Comparison of ENCODE assay signal across 8 mouse cellular contexts in genomic region chr10:127748847-127749612, GRCm38 (mm10). TPM values are rescaled to one million over a fixed set of nuclear protein-coding genes. Genes with fewer than 3 reads are reported as not detected.
DNase-seq lines count a peak whose midpoint lies in the region; ATAC-seq and TF ChIP-seq lines count a peak whose summit lies in the region.

No protein-coding gene starts in this region.

- no peak overlapping the region for H3K4me2 ChIP-seq in forebrain, embryonic 11.5 days (ENCODE audit: low read depth, low read length, severe bottlenecking)
- H3K4me2 ChIP-seq in lung, embryonic 16.5 days (ENCODE audit: low read depth, low read length): peak overlapping the region; percentile 24
- no peak overlapping the region for H3K4me2 ChIP-seq in forebrain, embryonic 12.5 days

- 0 out of 2 replicates have a peak, but pooled peaks have one; percentile 29 for TF ChIP-seq POLR2A in heart, adult 2 months (IDR thresholded peaks at IDR 0.05; ENCODE audit: insufficient read depth, low read depth, low read length)

- peaks cover 20% of the 10 kb centered on the region for H3K4me1 ChIP-seq in forebrain, embryonic 10.5 days
- no peaks in the 10 kb centered on the region for H3K4me1 ChIP-seq in forebrain, embryonic 11.5 days (replicated peaks; ENCODE audit: control insufficient read depth, insufficient read depth, low read length)
- peaks cover 2% of the 10 kb centered on the region; the same call in 1 of the 2 replicates for H3K4me1 ChIP-seq in heart, adult 2 months (ENCODE audit: control insufficient read depth, insufficient read depth, low read length)
- no peaks in the 10 kb centered on the region for H3K4me1 ChIP-seq in lung, embryonic 16.5 days (replicated peaks; ENCODE audit: control insufficient read depth, insufficient read depth, low read length)
- H3K4me1 ChIP-seq in forebrain, embryonic 12.5 days: peaks cover 10% of the 10 kb centered on the region; the same call in 1 of the 2 replicates

- no peak for TF ChIP-seq CTCF in heart, adult 2 months (IDR thresholded peaks at IDR 0.05)

- H3K79me2 ChIP-seq in heart, adult 2 months (replicated peaks; ENCODE audit: control insufficient read depth, insufficient read depth, low read length): peaks cover under 1% of the 10 kb centered on the region; the same call in 1 of the 2 replicates

- no peaks in the 10 kb centered on the region; the same call in 1 of the 2 replicates for H3K27me3 ChIP-seq in forebrain, embryonic 10.5 days (ENCODE audit: poor library complexity, severe bottlenecking)
- H3K27me3 ChIP-seq in forebrain, embryonic 11.5 days (ENCODE audit: control insufficient read depth, insufficient read depth, low read length): no peaks in the 10 kb centered on the region
- no peaks in the 10 kb centered on the region for H3K27me3 ChIP-seq in heart, adult 2 months (ENCODE audit: control insufficient read depth, insufficient read depth, low read length)
- no peaks in the 10 kb centered on the region for H3K27me3 ChIP-seq in lung, embryonic 16.5 days (ENCODE audit: control insufficient read depth, insufficient read depth, low read depth, low read length)
- H3K27me3 ChIP-seq in forebrain, embryonic 12.5 days: no peaks in the 10 kb centered on the region

- no peak for DNase-seq in forebrain, embryonic 10.5 days (ENCODE audit: extremely low spot score, low spot score)
- no peak for DNase-seq in forebrain, embryonic 11.5 days (ENCODE audit: low spot score)
- DNase-seq in heart, adult 2 months: peak; percentile 57 to 62
- peak; percentile 78 for DNase-seq in kidney, adult 9 months
- no peak for DNase-seq in B cell, adult 2 months
- no peak for DNase-seq in cerebellum, adult 9-10 months

- H3K4me3 ChIP-seq in forebrain, embryonic 10.5 days: no peak overlapping the region
- H3K4me3 ChIP-seq in forebrain, embryonic 11.5 days (ENCODE audit: low read depth, low read length): no peak overlapping the region
- H3K4me3 ChIP-seq in heart, adult 2 months: peak overlapping the region; percentile 54
- H3K4me3 ChIP-seq in lung, embryonic 16.5 days (ENCODE audit: low read length): peak overlapping the region; percentile 39
- no peak overlapping the region for H3K4me3 ChIP-seq in forebrain, embryonic 12.5 days (replicated peaks)

- peaks cover 54% of the 10 kb centered on the region for H3K36me3 ChIP-seq in forebrain, embryonic 10.5 days (replicated peaks)
- H3K36me3 ChIP-seq in forebrain, embryonic 11.5 days (ENCODE audit: control insufficient read depth, insufficient read depth, low read length): peaks cover 7% of the 10 kb centered on the region; the same call in 1 of the 2 replicates
- H3K36me3 ChIP-seq in heart, adult 2 months (ENCODE audit: control insufficient read depth, insufficient read depth, low read length): no peaks in the 10 kb centered on the region
- H3K36me3 ChIP-seq in lung, embryonic 16.5 days (ENCODE audit: control insufficient read depth, insufficient read depth, low read length): peaks cover 24% of the 10 kb centered on the region
- H3K36me3 ChIP-seq in forebrain, embryonic 12.5 days (replicated peaks): peaks cover 45% of the 10 kb centered on the region

- intact Hi-C loops in heart, adult 2 months (cut with DNase I): no loop called here

- ATAC-seq in forebrain, embryonic 11.5 days (replicated peaks; ENCODE audit: low FRiP score): no peak
- peak; percentile 77 for ATAC-seq in lung, embryonic 16.5 days (ENCODE audit: low read depth)
- no peak for ATAC-seq in forebrain, embryonic 12.5 days (ENCODE audit: low FRiP score)

- H3K9me3 ChIP-seq in forebrain, embryonic 10.5 days: no peaks in the 10 kb centered on the region
- no peaks in the 10 kb centered on the region for H3K9me3 ChIP-seq in forebrain, embryonic 11.5 days (ENCODE audit: control insufficient read depth, low read length)
- no peaks in the 10 kb centered on the region for H3K9me3 ChIP-seq in lung, embryonic 16.5 days (ENCODE audit: control insufficient read depth, low read length)
- no peaks in the 10 kb centered on the region for H3K9me3 ChIP-seq in forebrain, embryonic 12.5 days

- TF ChIP-seq EP300 in heart, adult 2 months (IDR thresholded peaks at IDR 0.05; ENCODE audit: insufficient read depth, low read depth, low read length): 0 out of 2 replicates have a peak, but pooled peaks have one; percentile 13

- 23% methylated on average over 8 of the region's 8 CpGs for WGBS in forebrain, embryonic 10.5 days
- WGBS in forebrain, embryonic 11.5 days: 18% methylated on average over 8 of the region's 8 CpGs
- WGBS in heart, adult 2 months: 12% methylated on average over 8 of the region's 8 CpGs
- 13% methylated on average over 8 of the region's 8 CpGs for WGBS in lung, embryonic 16.5 days
- WGBS in forebrain, embryonic 12.5 days: 27% methylated on average over 7 of the region's 8 CpGs

- no peak overlapping the region for H3K9ac ChIP-seq in forebrain, embryonic 11.5 days (ENCODE audit: low read length)
- no peak overlapping the region for H3K9ac ChIP-seq in heart, adult 2 months (ENCODE audit: low read depth, low read length)
- H3K9ac ChIP-seq in lung, embryonic 16.5 days (ENCODE audit: low read length): no peak overlapping the region
- no peak overlapping the region for H3K9ac ChIP-seq in forebrain, embryonic 12.5 days

- 0 out of 2 replicates have a peak overlapping the region, but pooled peaks have one; percentile 20 for H3K27ac ChIP-seq in forebrain, embryonic 10.5 days
- no peak overlapping the region for H3K27ac ChIP-seq in forebrain, embryonic 11.5 days (ENCODE audit: low read depth, low read length)
- H3K27ac ChIP-seq in heart, adult 2 months: peak overlapping the region; percentile 48
- peak overlapping the region; percentile 42 for H3K27ac ChIP-seq in lung, embryonic 16.5 days (ENCODE audit: low read length)
- no peak overlapping the region for H3K27ac ChIP-seq in forebrain, embryonic 12.5 days

RNA-seq across cellular contexts. Expression of gene Gpr182, which starts 2.5 kb away (rescaled TPM):
- polyA plus RNA-seq in forebrain, embryonic 10.5 days (2016; fragmentation: Nextera tagmentation; extraction: Ambion mirVana): 0.30 and 0.44 TPM in 2 replicates
- 0.43 and 0.45 TPM in 2 replicates for polyA plus RNA-seq in forebrain, embryonic 11.5 days (2014; fragmentation: Nextera tagmentation; extraction: Ambion mirVana)
- total RNA-seq in heart, adult 2 months (2021): 1 to 10 TPM; 2.6 to 3.9 TPM
- polyA plus RNA-seq in heart, adult 2 months (2012; rRNA removed): 7.7 and 8.6 TPM in 2 replicates
- polyA plus RNA-seq in lung, embryonic 16.5 days (2015; fragmentation: Nextera tagmentation; extraction: Ambion mirVana): 16.4 and 17.3 TPM in 2 replicates
- polyA plus RNA-seq in forebrain, embryonic 12.5 days (2016; fragmentation: Nextera tagmentation; extraction: Ambion mirVana): 0.28 and 0.42 TPM in 2 replicates

RNA-seq across cellular contexts. Expression of gene Zbtb39, which starts 9.7 kb away (rescaled TPM):
- 4.4 and 5.3 TPM in 2 replicates for polyA plus RNA-seq in forebrain, embryonic 10.5 days (2016; fragmentation: Nextera tagmentation; extraction: Ambion mirVana)
- 7.3 and 7.6 TPM in 2 replicates for polyA plus RNA-seq in forebrain, embryonic 11.5 days (2014; fragmentation: Nextera tagmentation; extraction: Ambion mirVana)
- total RNA-seq in heart, adult 2 months (2021): 1 to 10 TPM; 7.7 to 7.8 TPM
- 4.3 and 6.3 TPM in 2 replicates for polyA plus RNA-seq in heart, adult 2 months (2012; rRNA removed)
- 2.3 and 2.6 TPM in 2 replicates for polyA plus RNA-seq in lung, embryonic 16.5 days (2015; fragmentation: Nextera tagmentation; extraction: Ambion mirVana)
- polyA plus RNA-seq in forebrain, embryonic 12.5 days (2016; fragmentation: Nextera tagmentation; extraction: Ambion mirVana): 5.2 and 6.2 TPM in 2 replicates

RNA-seq across cellular contexts. Expression of gene Rdh1, which starts 10.5 kb away (rescaled TPM):
- not detected in 2 replicates for polyA plus RNA-seq in forebrain, embryonic 10.5 days (2016; fragmentation: Nextera tagmentation; extraction: Ambion mirVana)
- polyA plus RNA-seq in forebrain, embryonic 11.5 days (2014; fragmentation: Nextera tagmentation; extraction: Ambion mirVana): not detected in 2 replicates
- under 1 TPM in 1 of 2 experiments, not detected in 1; 0.05 TPM for total RNA-seq in heart, adult 2 months (2021)
- 0.04 TPM in 1 of 2 replicates, not detected in the other for polyA plus RNA-seq in heart, adult 2 months (2012; rRNA removed)
- polyA plus RNA-seq in lung, embryonic 16.5 days (2015; fragmentation: Nextera tagmentation; extraction: Ambion mirVana): 0.08 TPM in 1 of 2 replicates, not detected in the other
- not detected in 2 replicates for polyA plus RNA-seq in forebrain, embryonic 12.5 days (2016; fragmentation: Nextera tagmentation; extraction: Ambion mirVana)

RNA-seq across cellular contexts. Expression of gene Rdh16f1, which starts 10.6 kb away (rescaled TPM):
- polyA plus RNA-seq in forebrain, embryonic 10.5 days (2016; fragmentation: Nextera tagmentation; extraction: Ambion mirVana): not detected in 2 replicates
- polyA plus RNA-seq in forebrain, embryonic 11.5 days (2014; fragmentation: Nextera tagmentation; extraction: Ambion mirVana): not detected in 2 replicates
- total RNA-seq in heart, adult 2 months (2021): under 1 TPM in 1 of 2 experiments, not detected in 1; 0.10 TPM
- polyA plus RNA-seq in heart, adult 2 months (2012; rRNA removed): 0.12 TPM in 1 of 2 replicates, not detected in the other
- polyA plus RNA-seq in lung, embryonic 16.5 days (2015; fragmentation: Nextera tagmentation; extraction: Ambion mirVana): not detected in 2 replicates
- not detected in 2 replicates for polyA plus RNA-seq in forebrain, embryonic 12.5 days (2016; fragmentation: Nextera tagmentation; extraction: Ambion mirVana)

RNA-seq across cellular contexts. Expression of gene Tac2, which starts 24.8 kb away (rescaled TPM):
- not detected in 2 replicates for polyA plus RNA-seq in forebrain, embryonic 10.5 days (2016; fragmentation: Nextera tagmentation; extraction: Ambion mirVana)
- polyA plus RNA-seq in forebrain, embryonic 11.5 days (2014; fragmentation: Nextera tagmentation; extraction: Ambion mirVana): not detected in 2 replicates
- total RNA-seq in heart, adult 2 months (2021): not detected
- not detected in 2 replicates for polyA plus RNA-seq in heart, adult 2 months (2012; rRNA removed)
- polyA plus RNA-seq in lung, embryonic 16.5 days (2015; fragmentation: Nextera tagmentation; extraction: Ambion mirVana): not detected in 2 replicates
- polyA plus RNA-seq in forebrain, embryonic 12.5 days (2016; fragmentation: Nextera tagmentation; extraction: Ambion mirVana): not detected in 2 replicates

Comparison
In these comparisons a context has a peak if more than half of its experiments do, and no peak if none do; other contexts are left out.
1. H3K27ac ChIP-seq: peak in forebrain, embryonic 10.5 days (single experiment), heart, adult 2 months (single experiment) and lung, embryonic 16.5 days (single experiment); none in forebrain, embryonic 11.5 days (single experiment) and forebrain, embryonic 12.5 days (single experiment).
2. DNase-seq: peak in heart, adult 2 months (2 of 2) and kidney, adult 9 months (single experiment); none in forebrain, embryonic 10.5 days (single experiment), forebrain, embryonic 11.5 days (single experiment), B cell, adult 2 months (0 of 2) and cerebellum, adult 9-10 months (single experiment).
3. H3K4me3 ChIP-seq: peak in heart, adult 2 months (single experiment) and lung, embryonic 16.5 days (single experiment); none in forebrain, embryonic 10.5 days (single experiment), forebrain, embryonic 11.5 days (single experiment) and forebrain, embryonic 12.5 days (single experiment).